Mouse (Mus musculus): ENCODE measurements at regions not wholly inside any gene's neighbourhood (a gene's known extent, or its start where the extent isn't known, plus 50 kb on each side); places are given as distances from the start of the nearest gene placed in this dataset.

- no peak for DNase-seq (ENCODE audit: low spot score)
Measured at GRCm38 (mm10) chr16:29790064-29790463, 210.9 kb downstream of the Opa1 start.

DNA sequence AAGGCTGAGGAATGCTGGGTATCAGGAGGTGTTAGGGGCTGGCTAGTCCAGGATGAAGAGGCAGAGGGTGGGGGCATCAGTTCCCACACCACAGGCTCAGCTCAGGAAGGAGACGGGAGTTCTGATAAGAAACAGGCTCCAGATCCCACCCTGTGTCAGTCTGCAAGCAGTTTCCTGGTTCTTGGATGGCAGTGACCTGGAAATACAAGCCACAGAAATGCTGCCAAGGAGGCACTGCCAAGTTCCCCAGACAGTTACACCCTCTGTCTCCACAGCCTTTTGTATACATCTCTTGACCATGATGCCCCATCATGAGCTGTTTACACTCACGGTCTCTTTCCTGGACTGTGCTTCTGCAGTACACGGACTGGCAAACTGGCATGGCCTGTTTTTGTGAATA, 220.1 kb downstream of the Opa1 start:
- no peak for DNase-seq (ENCODE audit: low spot score)

- no peak for DNase-seq (ENCODE audit: low spot score)
Measured at GRCm38 (mm10) chr16:29799893-29800292, 220.8 kb downstream of the Opa1 start.

DNA sequence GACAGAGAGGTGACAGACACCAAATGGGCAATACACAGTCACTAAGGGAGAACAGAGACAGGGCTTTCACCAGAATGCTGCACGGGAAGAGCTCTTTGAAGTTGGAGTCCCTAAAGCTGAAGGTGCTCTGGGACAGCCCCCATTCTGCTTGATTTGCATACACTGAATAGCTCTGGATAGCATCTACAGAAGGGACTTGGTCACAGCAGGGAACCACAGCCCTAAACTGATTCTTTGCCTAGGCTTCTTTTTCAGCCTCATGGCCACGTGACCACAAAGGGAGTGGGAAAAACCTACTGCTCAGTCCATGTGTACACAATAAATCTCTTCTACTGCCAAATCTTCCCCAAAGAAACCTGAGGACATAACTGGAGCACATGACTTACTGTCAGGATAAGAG, 221.3 kb downstream of the Opa1 start:
- no peak for DNase-seq (ENCODE audit: low spot score)

DNA sequence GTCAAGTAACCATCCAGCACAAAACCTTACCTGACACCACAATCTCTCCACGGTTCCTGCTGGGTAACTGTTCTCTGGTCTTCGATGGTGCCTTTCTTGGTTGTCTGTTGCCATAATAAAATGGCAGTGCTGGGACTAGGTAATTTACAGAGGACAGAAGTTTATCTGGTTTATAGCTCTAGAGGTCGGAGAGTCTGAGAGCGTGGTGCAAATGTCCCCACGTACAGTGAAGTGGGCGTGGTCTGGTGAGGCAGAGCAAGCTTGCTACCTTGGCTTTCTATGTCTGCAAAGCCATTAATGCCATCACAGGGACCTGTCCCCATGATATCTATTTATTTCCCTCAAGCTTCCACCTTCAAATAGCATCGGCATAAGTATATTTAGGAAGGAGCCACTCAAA, 223.0 kb downstream of the Opa1 start:
- no peak for DNase-seq (ENCODE audit: low spot score)

GRCm38 (mm10) chr16:29802603-29803002, 223.5 kb downstream of the Opa1 start:
- DNase-seq (ENCODE audit: low spot score): no peak

DNA sequence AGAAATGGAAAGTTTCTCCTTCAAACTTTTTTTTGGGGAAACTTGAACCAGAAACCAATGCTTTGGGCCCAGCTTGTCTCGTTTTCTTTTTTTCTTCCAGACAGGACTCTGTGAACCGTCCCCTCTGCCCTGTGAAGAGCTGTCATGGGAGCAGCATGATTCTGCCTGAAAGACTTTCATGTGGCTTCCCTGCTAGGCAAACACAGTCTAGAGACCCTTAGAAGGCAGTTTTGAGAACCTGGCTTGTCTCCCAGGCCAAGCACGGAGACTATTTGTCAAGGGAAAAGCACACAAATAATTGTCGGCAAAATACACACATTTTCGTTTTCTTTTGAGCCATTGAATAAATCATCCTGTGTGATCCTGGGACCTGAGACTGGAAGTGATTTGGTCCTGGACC, 228.7 kb downstream of the Opa1 start:
- no peak for DNase-seq (ENCODE audit: low spot score)

DNA sequence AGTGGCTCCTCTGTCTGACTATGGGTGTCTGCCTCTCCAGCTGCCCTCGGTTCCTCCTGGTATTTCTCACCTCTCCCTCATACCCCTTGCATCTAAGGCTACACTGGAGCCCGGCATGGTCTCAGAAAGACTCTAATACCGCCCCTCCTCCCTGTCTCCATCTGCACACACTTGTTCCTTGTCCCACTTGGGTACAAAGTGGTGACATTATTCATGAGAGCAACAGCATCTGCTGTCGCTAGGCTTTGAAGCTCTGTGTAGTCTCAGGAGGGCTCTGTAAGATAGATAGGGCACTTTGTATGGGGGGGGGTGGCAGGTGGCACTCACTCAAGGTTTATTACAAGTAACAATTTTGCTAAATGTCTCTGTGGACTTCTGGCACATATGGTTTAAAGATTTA, 229.7 kb downstream of the Opa1 start:
- DNase-seq (ENCODE audit: low spot score): no peak

- DNase-seq (ENCODE audit: low spot score): peak; percentile 26
Measured at GRCm38 (mm10) chr16:29813411-29814038, 234.4 kb downstream of the Opa1 start.

GRCm38 (mm10) chr16:29814039-29814438, 234.9 kb downstream of the Opa1 start:
- peak; percentile 87 for DNase-seq (ENCODE audit: low spot score)

DNA sequence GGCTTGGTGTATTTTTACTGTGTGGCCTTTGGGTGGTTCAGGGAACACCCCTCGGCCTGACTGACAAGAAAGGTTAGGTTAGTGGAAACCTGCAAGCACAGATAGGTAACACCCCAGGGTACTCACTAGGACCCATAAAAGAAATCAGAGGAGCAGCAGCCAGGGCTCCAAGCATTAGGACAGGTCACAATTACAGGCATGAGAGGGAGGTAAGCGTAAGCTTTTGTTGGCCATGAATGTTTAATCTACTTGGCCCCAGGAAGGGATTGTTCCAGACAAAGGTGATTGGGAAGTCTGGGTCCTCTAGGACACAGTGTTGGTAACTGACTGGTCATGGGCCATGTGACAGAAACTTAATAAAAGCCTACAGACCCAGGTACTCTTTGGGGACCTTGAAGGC, 235.5 kb downstream of the Opa1 start:
- no peak for DNase-seq (ENCODE audit: low spot score)

- DNase-seq (ENCODE audit: low spot score): no peak
Measured at GRCm38 (mm10) chr16:29815200-29815599, 236.1 kb downstream of the Opa1 start.

- DNase-seq (ENCODE audit: low spot score): no peak
Measured at GRCm38 (mm10) chr16:29815632-29816337, 236.7 kb downstream of the Opa1 start.

DNA sequence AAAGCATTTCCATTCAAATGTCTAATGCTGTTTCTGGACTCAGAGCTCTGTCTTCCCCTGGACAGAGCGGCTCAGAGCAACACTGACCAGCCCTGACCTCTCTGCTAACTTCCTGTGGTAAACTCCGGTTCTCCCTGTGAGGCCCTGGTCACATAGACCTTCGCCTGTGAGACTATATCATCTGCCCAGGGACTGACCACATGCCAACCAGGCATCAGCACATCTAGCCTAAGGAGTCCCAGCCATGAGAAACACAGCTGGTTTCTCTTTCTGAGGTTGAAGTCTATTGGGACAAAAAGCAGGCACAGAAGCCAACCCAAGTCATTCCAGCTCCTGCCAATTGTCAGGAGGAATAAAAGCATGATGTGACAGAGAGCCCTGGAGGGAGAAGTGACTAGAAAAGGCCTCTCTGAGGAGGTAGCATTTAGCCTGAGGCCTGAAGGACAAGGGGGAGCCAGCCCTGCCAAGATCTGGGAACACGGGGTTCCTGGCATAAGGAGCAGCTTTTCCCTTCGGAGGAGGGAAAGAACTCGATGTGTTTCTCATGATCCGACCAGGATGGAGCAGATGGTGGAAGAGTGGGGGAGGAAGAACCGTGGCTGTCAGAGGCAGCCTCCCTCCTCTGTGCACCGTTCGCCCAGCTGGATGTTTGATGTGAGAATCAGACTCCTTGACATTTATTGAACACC, 237.7 kb downstream of the Opa1 start:
- peak; percentile 81 for DNase-seq (ENCODE audit: low spot score)

DNA sequence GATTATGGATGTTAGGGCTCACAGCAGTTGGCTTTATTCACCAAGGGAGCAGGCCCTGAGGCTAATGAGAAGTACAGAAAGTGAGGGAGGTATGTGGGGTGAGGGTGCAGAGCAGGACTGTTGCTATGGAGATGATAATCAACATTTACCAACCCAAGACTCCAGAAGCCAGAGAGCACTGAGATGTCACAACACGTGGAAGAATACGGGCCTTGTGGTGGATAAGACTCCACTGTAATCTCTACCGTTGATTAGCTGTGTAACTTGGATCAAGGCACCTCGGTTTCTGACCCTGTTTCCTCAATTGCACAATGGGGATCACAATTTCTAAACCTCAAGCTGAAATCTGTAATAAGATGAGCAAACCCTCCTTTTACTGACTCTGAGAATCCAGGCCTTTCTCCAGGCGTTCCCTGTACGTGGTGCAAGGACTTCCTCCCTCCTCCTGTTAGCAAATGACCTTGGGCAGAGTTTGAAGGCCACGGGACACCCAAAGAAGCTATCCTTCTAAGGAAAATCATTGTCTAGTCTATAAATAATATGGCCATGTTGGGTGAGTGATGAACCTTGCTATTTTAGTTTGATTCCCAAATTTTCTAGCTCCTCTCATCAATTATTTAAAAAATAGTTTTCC, 239.8 kb downstream of the Opa1 start:
- peak; percentile 24 for DNase-seq (ENCODE audit: low spot score)

DNA sequence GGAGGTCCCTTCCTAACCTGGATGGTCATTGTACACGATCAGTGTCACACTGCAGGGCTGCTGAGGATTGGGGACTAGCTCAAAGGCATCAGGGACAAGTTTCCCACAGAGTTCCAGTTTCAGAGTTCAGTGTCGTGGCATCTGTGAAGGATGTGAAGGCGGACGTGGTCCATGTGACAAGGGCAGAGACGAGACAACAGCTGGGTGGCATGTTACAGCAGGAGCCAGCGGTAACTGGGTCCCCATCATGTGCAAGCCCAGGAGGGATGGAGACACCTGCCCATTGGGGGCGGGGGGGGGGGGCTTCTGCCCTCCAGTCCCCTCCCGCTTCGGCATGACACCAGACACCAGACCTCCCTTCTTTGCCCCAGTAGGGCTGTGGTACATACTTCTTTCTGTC, 241.6 kb downstream of the Opa1 start:
- DNase-seq (ENCODE audit: low spot score): no peak

GRCm38 (mm10) chr16:29822110-29822509, 242.1 kb upstream of the Hes1 start:
- DNase-seq (ENCODE audit: low spot score): no peak

- no peak for DNase-seq (ENCODE audit: low spot score)
Measured at GRCm38 (mm10) chr16:29822843-29823401, 241.3 kb upstream of the Hes1 start.

- DNase-seq (ENCODE audit: low spot score): no peak
Measured at GRCm38 (mm10) chr16:29826927-29827326, 237.3 kb upstream of the Hes1 start.

GRCm38 (mm10) chr16:29827776-29828175, 236.4 kb upstream of the Hes1 start:
- no peak for DNase-seq (ENCODE audit: low spot score)

DNA sequence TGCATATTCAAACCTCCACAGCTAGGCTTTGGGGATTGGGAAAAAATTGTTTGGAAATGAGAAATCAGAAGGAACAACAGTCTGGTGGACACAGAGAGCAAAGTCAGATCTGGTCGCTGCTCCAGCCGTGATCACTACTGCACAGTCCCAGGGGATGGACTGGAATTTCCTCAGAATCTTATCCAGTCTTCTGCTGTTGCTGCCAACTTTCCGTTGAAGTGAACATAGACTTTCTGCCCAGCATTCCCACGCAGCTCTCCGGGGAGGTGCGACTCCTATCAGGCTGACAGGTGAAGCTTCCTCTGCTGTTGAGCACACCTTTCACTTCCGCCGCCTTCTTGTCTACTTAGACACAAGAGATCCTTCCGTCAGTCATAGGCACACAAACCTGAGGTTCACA, 234.7 kb upstream of the Hes1 start:
- DNase-seq (ENCODE audit: low spot score): peak; percentile 57

DNA sequence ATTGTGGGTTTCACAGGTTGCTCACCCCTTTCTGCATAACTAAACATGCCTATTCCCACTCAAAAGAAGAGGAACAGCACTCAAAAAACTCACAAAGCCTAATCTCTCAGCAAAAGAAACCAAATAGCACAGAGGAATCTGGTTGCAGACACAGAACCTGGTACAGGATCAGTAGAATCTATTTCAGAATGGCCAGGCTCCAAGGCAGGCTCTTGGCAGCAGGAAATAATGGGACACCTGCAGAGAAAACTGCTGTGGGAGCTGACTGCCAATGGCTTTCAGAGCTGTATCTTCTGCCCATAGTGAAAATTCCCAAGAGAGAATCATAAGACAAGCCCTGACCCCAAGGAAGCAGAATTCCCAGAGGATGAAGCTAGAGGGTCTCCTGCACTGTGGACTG, 234.1 kb upstream of the Hes1 start:
- peak; percentile 32 for DNase-seq (ENCODE audit: low spot score)

Measured in gastrocnemius, adult 18-20 months (tissue).